Mouse (Mus musculus): Measurements from ENCODE around the gene Ackr3. TPM values are rescaled to one million over a fixed set of nuclear protein-coding genes. Genes with fewer than 3 reads are reported as not detected.

Gene Ackr3
- polyA plus RNA-seq, 1 experiment from 2014 or later: 52.6 TPM

DNA sequence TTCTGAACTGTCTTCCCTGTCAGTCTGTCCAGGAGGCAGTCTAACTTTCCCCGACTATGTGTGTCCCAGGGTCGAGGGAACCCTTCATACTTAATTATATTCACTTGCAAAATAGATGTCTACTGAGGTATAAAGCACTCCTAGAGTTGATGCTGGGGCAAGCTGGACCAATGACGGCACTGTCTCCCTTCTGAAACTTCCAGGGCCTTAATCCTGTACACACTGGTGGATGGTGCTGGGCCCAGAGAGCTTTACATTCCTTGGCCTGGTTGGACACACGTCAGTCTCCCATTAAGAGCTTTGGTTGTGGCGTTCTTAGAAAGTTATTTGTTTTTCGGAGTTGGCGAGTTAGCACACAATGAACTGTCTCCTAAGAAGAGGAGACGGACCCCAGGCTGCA is 42.3 kb downstream of the Ackr3 start:
- Histone ChIP-seq H3K27ac (no peak overlapping the region), H3K9me3 (replicated peaks; ENCODE audit: low read length) (no peaks in the 10 kb centered on the region), H3K9ac (ENCODE audit: low read depth, low read length) (no peak overlapping the region), H3K36me3 (ENCODE audit: insufficient read depth, low read length) (no peaks in the 10 kb centered on the region), H3K27me3 (ENCODE audit: insufficient read depth, low read length) (no peaks in the 10 kb centered on the region), H3K4me2 (ENCODE audit: low read length) (no peak overlapping the region), H3K4me1 (replicated peaks; ENCODE audit: insufficient read depth, low read length) (peaks cover 4% of the 10 kb centered on the region; the same call in 1 of the 2 replicates), H3K4me3 (replicated peaks; ENCODE audit: low read depth, low read length) (no peak overlapping the region)
- ATAC-seq (replicated peaks; ENCODE audit: low FRiP score, low read depth) (no peak), DNase-seq (ENCODE audit: low spot score) (no peak)
- TF ChIP-seq CTCF (IDR thresholded peaks at IDR 0.05; ENCODE audit: low read depth): no peak
- WGBS: 85% methylated on average over 8 of the region's 8 CpGs

DNA sequence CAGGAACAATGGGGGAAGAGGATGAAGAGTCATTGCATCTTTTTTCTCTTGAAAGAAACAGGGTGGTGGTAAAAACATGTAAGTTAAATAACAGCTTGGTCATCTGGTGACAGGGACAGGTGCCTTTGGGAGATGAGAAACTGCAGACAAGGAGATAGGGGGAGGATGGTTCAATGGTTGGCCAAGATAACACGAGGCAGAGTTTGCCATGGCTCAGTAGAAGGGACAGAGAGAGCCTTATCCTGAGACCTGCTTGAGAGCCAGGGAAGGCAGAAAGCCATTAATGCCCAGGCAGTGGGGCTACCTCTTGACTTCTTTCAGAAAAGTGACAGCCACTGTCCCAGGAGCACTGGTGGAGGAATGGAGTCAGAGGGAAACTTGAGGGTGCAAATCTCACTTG is 43.0 kb downstream of the Ackr3 start:
- Histone ChIP-seq H3K9me3 (replicated peaks; ENCODE audit: low read length) (no peaks in the 10 kb centered on the region), H3K9ac (ENCODE audit: low read depth, low read length) (no peak overlapping the region), H3K27ac (no peak overlapping the region), H3K36me3 (ENCODE audit: insufficient read depth, low read length) (no peaks in the 10 kb centered on the region), H3K4me2 (ENCODE audit: low read length) (no peak overlapping the region), H3K4me1 (replicated peaks; ENCODE audit: insufficient read depth, low read length) (peaks cover 4% of the 10 kb centered on the region; the same call in 1 of the 2 replicates), H3K4me3 (replicated peaks; ENCODE audit: low read depth, low read length) (no peak overlapping the region), H3K27me3 (ENCODE audit: insufficient read depth, low read length) (no peaks in the 10 kb centered on the region)
- no peak for ATAC-seq (replicated peaks; ENCODE audit: low FRiP score, low read depth)
- DNase-seq (ENCODE audit: low spot score): no peak
- TF ChIP-seq CTCF (IDR thresholded peaks at IDR 0.05; ENCODE audit: low read depth): no peak
- WGBS: 89% methylated on average over 1 of the region's 1 CpGs

DNA sequence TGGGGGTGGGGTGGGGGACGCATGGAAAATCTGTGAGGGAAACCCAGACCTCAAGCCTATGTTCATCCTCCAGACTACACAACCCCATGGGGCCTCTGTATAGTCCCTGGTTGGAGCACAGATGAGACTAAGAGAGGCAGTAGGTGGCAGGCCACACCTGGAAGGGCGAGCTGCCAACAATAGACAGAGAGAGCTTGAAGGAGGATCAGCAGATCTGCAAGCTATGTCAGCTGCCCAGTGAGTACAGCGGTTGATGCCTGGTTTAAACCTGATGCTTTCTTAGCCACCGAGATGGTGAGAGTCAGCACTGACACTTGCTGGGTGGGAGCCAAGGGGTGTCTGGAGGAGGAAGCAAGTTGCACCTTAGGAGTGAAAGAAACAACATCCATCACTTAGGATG is 43.5 kb downstream of the Ackr3 start:
- H3K9ac ChIP-seq (ENCODE audit: low read depth, low read length): no peak overlapping the region

DNA sequence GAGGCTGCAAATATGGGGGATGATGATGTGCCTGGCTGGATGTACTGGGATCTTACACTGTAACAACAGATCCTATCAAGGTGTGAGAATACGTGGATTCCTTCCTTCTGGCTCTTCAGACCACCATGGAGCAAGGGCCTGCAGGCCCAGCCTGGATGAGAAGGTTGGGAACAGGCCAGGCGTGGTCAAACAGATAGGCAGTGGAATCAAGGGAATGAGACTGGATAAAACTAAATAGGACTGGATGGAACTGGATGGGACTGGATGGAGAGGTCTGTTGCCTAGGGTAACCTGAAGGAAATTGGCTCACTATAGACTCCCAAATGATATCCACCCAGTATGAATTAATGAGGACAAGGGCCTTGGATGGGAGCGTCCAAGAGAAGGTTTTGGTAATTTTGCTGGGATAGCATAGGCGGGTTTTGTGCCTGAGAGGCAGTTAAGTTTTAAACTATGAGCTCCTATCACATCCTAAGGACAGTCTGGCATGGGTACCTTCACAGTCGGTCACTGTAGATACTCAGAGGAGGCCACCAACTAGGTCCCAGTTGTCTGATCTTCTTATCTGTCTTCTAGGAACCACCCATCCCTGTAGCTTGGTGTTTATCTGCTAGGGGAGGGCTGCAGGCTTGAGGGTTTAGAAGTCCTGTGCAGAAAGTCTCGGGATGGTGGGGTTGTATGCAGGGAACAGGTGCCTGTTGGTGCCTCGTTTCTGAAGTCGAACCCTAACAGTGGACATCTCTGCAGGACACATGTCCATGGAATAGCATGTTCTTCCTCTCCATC is 44.2 kb downstream of the Ackr3 start:
- DNase-seq (ENCODE audit: low spot score): no peak
- Histone ChIP-seq H3K4me2 (ENCODE audit: low read length) (no peak overlapping the region), H3K27me3 (ENCODE audit: insufficient read depth, low read length) (no peaks in the 10 kb centered on the region), H3K9me3 (replicated peaks; ENCODE audit: low read length) (no peaks in the 10 kb centered on the region), H3K9ac (ENCODE audit: low read depth, low read length) (no peak overlapping the region), H3K27ac (no peak overlapping the region), H3K4me1 (replicated peaks; ENCODE audit: insufficient read depth, low read length) (peaks cover 4% of the 10 kb centered on the region; the same call in 1 of the 2 replicates), H3K36me3 (ENCODE audit: insufficient read depth, low read length) (no peaks in the 10 kb centered on the region), H3K4me3 (replicated peaks; ENCODE audit: low read depth, low read length) (no peak overlapping the region)
- WGBS: 91% methylated on average over 8 of the region's 8 CpGs
- TF ChIP-seq CTCF (IDR thresholded peaks at IDR 0.05; ENCODE audit: low read depth): no peak
- no peak for ATAC-seq (replicated peaks; ENCODE audit: low FRiP score, low read depth)

More for the DNA sequence above, 43.5 kb downstream of the Ackr3 start:
- H3K4me3 ChIP-seq (replicated peaks; ENCODE audit: low read depth, low read length): no peak overlapping the region
- no peak overlapping the region for H3K27ac ChIP-seq
- 65% methylated on average over 4 of the region's 4 CpGs for WGBS
- H3K4me1 ChIP-seq (replicated peaks; ENCODE audit: insufficient read depth, low read length): peaks cover 4% of the 10 kb centered on the region; the same call in 1 of the 2 replicates
- H3K4me2 ChIP-seq (ENCODE audit: low read length): no peak overlapping the region
- TF ChIP-seq CTCF (IDR thresholded peaks at IDR 0.05; ENCODE audit: low read depth): 0 out of 2 replicates have a peak, but pooled peaks have one; percentile 9
- DNase-seq (ENCODE audit: low spot score) (no peak), ATAC-seq (replicated peaks; ENCODE audit: low FRiP score, low read depth) (no peak)
- no peaks in the 10 kb centered on the region for H3K27me3 ChIP-seq (ENCODE audit: insufficient read depth, low read length)
- H3K9me3 ChIP-seq (replicated peaks; ENCODE audit: low read length): no peaks in the 10 kb centered on the region
- H3K36me3 ChIP-seq (ENCODE audit: insufficient read depth, low read length): no peaks in the 10 kb centered on the region

DNA sequence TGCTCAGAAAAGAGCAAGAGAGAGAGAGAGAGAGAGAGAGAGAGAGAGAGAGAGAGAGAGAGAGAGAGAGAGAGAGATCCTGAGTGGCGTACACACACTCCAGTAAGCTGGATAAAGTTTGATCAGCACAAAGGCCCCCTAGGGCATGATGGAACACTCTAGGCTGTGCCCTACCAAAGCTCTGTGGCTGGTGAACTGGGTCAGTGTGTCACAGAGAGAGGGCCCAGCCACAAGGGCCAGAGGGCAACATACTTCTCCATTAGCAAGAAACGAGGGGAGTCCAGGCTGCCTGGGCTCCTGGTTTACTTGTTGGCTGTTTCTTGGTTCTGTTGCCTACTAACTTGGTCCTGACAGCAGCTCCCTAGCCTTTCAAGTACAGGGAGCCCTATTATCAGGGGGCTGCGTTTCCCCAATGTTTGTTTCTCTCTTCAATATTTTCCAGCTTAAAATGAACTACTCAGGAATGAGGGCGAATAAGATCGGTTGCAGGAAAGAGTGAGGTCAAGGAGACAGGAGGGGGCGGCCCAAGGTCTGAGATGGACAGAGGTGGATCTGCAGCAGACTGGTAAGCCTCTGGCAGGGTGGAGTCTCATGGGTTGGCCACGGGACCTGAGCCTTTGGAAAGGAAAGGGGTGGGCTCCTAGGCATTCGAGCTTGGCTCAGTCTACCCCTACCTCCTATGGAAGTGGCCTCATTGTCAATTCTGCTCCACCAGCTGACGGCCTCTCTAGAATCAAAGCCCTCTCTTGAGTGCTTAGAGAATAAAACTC is 45.4 kb downstream of the Ackr3 start:
- ATAC-seq (replicated peaks; ENCODE audit: low FRiP score, low read depth): no peak
- no peak overlapping the region for H3K27ac ChIP-seq
- H3K4me2 ChIP-seq (ENCODE audit: low read length): no peak overlapping the region
- no peaks in the 10 kb centered on the region for H3K36me3 ChIP-seq (ENCODE audit: insufficient read depth, low read length)
- no peak overlapping the region for H3K9ac ChIP-seq (ENCODE audit: low read depth, low read length)
- H3K9me3 ChIP-seq (replicated peaks; ENCODE audit: low read length): no peaks in the 10 kb centered on the region
- H3K4me3 ChIP-seq (replicated peaks; ENCODE audit: low read depth, low read length): no peak overlapping the region
- H3K4me1 ChIP-seq (replicated peaks; ENCODE audit: insufficient read depth, low read length): peaks cover 4% of the 10 kb centered on the region; the same call in 1 of the 2 replicates
- no peak for TF ChIP-seq CTCF (IDR thresholded peaks at IDR 0.05; ENCODE audit: low read depth)
- no peaks in the 10 kb centered on the region for H3K27me3 ChIP-seq (ENCODE audit: insufficient read depth, low read length)
- WGBS: 80% methylated on average over 9 of the region's 9 CpGs
- DNase-seq (ENCODE audit: low spot score): no peak

DNA sequence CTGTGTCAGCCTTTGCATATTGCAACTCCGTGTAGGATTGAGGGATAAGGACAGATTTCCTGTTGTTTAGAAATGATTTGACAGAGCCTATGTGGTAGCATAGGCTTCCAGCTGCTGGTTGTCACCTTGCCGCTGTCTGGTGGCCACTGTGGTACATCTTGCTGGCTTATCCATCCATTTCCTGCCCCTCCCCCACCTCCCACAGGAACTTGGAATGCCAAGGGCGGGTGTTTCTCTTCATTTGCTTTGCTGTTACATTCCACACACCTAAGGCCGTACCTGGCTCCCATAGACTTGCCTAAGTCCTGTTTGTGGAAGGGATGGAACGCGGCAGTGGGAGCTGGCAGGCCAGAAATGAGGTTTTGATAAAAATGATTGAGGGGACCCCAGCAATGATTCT is 46.6 kb downstream of the Ackr3 start:
- no peak for DNase-seq (ENCODE audit: low spot score)

More for the DNA sequence above, 46.6 kb downstream of the Ackr3 start:
- no peaks in the 10 kb centered on the region for H3K9me3 ChIP-seq (replicated peaks; ENCODE audit: low read length)
- H3K27ac ChIP-seq: 0 out of 2 replicates have a peak overlapping the region, but pooled peaks have one; percentile 6
- 66% methylated on average over 6 of the region's 6 CpGs for WGBS
- no peak overlapping the region for H3K4me3 ChIP-seq (replicated peaks; ENCODE audit: low read depth, low read length)
- no peak overlapping the region for H3K9ac ChIP-seq (ENCODE audit: low read depth, low read length)
- H3K27me3 ChIP-seq (ENCODE audit: insufficient read depth, low read length): no peaks in the 10 kb centered on the region
- peaks cover 4% of the 10 kb centered on the region; the same call in 1 of the 2 replicates for H3K4me1 ChIP-seq (replicated peaks; ENCODE audit: insufficient read depth, low read length)
- H3K36me3 ChIP-seq (ENCODE audit: insufficient read depth, low read length): no peaks in the 10 kb centered on the region
- ATAC-seq (replicated peaks; ENCODE audit: low FRiP score, low read depth): no peak
- TF ChIP-seq CTCF (IDR thresholded peaks at IDR 0.05; ENCODE audit: low read depth): no peak
- H3K4me2 ChIP-seq (ENCODE audit: low read length): no peak overlapping the region

Data from kidney, postnatal 0 days (tissue).